Mouse (Mus musculus) layer of hippocampus, postnatal 14 days (tissue): ENCODE data around the gene Pip5k1c. TPM values are rescaled to one million over a fixed set of nuclear protein-coding genes. Genes with fewer than 3 reads are reported as not detected.

ENCODE experiments used
- DNase-seq, 2 experiments: peaks; one replicate each; pipeline ENCODE4 v3.0.0; 2021 to 2022; ENCODE audit warnings: low spot score in 2 of 2, mixed read lengths in 1 of 2
- long read RNA-seq, 2 experiments: library from polyadenylated mRNA; stranded (forward); transcript quantifications; one replicate each; pipeline ENCODE4 v2.0.0; 2021
- total RNA-seq, 2 experiments: library from RNA; stranded (reverse); gene quantifications; 2 replicates each; pipeline ENCODE4 v1.2.3; 2021

Gene Pip5k1c
- total RNA-seq, result 100 to 1,000 TPM; 330 to 352 TPM
- long read RNA-seq, experiment 1, full-length matches to known transcripts, result 122 of 239 reads
- long read RNA-seq, experiment 1, partial matches to known transcripts, result 105 of 239 reads
- long read RNA-seq, experiment 1, other reads (novel, unspliced or antisense), result 12 of 239 reads
- long read RNA-seq, experiment 2, full-length matches to known transcripts, result 123 of 247 reads
- long read RNA-seq, experiment 2, partial matches to known transcripts, result 105 of 247 reads
- long read RNA-seq, experiment 2, other reads (novel, unspliced or antisense), result 19 of 247 reads

- DNase-seq, result peak; percentile 99 to 100
Measured at GRCm38 (mm10) chr10:81292554-81293333, at the start of gene Pip5k1c. Gene Pip5k1c, plus strand, starts transcription at chr10:81292963.

GRCm38 (mm10) chr10:81244146-81244545, 48.6 kb upstream of the Pip5k1c start:
- no peak for DNase-seq

- peak; percentile 68 to 77 for DNase-seq
Measured at GRCm38 (mm10) chr10:81244595-81244994, 48.2 kb upstream of the Pip5k1c start.

- DNase-seq, result no peak
Measured at GRCm38 (mm10) chr10:81245166-81245565, 47.6 kb upstream of the Pip5k1c start.

GRCm38 (mm10) chr10:81247804-81248203, 45.0 kb upstream of the Pip5k1c start:
- DNase-seq, result no peak

GRCm38 (mm10) chr10:81249442-81249841, 43.3 kb upstream of the Pip5k1c start:
- no peak for DNase-seq

GRCm38 (mm10) chr10:81252424-81253419, 40.0 kb upstream of the Pip5k1c start, which contains the start of gene Matk:
Gene Matk, plus strand, starts transcription at chr10:81252935.
- peak; percentile 87 to 88 for DNase-seq

GRCm38 (mm10) chr10:81254886-81255285, 37.9 kb upstream of the Pip5k1c start:
- DNase-seq, result no peak

GRCm38 (mm10) chr10:81257158-81258039, 35.4 kb upstream of the Pip5k1c start:
- peak in 1 of 2 experiments; percentile 58 for DNase-seq

GRCm38 (mm10) chr10:81259225-81259884, 33.4 kb upstream of the Pip5k1c start:
- DNase-seq, result no peak

- no peak for DNase-seq
Measured at GRCm38 (mm10) chr10:81261025-81261424, 31.7 kb upstream of the Pip5k1c start.

- no peak for DNase-seq
Measured at GRCm38 (mm10) chr10:81265540-81265939, 27.2 kb upstream of the Pip5k1c start.

- peak; percentile 96 to 99 for DNase-seq
Measured at GRCm38 (mm10) chr10:81266211-81267105, 26.3 kb upstream of the Pip5k1c start, which contains the start of the genes Mrpl54 and Apba3. Gene Mrpl54, minus strand, starts transcription at chr10:81266934. Gene Apba3, plus strand, starts transcription at chr10:81266960.

GRCm38 (mm10) chr10:81268056-81268455, 24.7 kb upstream of the Pip5k1c start:
- DNase-seq, result peak; percentile 70 to 92

- DNase-seq, result no peak
Measured at GRCm38 (mm10) chr10:81268643-81269412, 23.9 kb upstream of the Pip5k1c start.

- no peak for DNase-seq
Measured at GRCm38 (mm10) chr10:81272356-81272755, 20.4 kb upstream of the Pip5k1c start.

GRCm38 (mm10) chr10:81273842-81274241, 18.9 kb upstream of the Pip5k1c start:
- no peak for DNase-seq

- DNase-seq, result no peak
Measured at GRCm38 (mm10) chr10:81277676-81278075, 15.1 kb upstream of the Pip5k1c start.
